ENCODE assay signal across 14 mouse cellular contexts in genomic region chr2:145905156-145905555, GRCm38 (mm10). TPM values are rescaled to one million over a fixed set of nuclear protein-coding genes. Genes with fewer than 3 reads are reported as not detected.
DNase-seq lines count a peak whose midpoint lies in the region; ATAC-seq and TF ChIP-seq lines count a peak whose summit lies in the region.
"Had no signal": no experiment of that assay in that cellular context is flagged by ENCODE, and none has a peak within 500 bp of the region (broad histone marks: within the 10 kb centered on the region; RNA-seq: fewer than 3 reads in every experiment).

No protein-coding gene starts in this region.

- no peak for TF ChIP-seq CTCF in heart, postnatal 0 days (IDR thresholded peaks at IDR 0.05; ENCODE audit: low read depth)
- no peak for TF ChIP-seq CTCF in gastrocnemius, adult 2 months (IDR thresholded peaks at IDR 0.05)

- DNase-seq in heart, postnatal 0 days (ENCODE audit: low spot score), result no peak
- DNase-seq in heart, postnatal 4 days, result no peak
- peak; percentile 25 for DNase-seq in brain, adult 2 months (ENCODE audit: low read depth, low spot score)
- DNase-seq in gastrocnemius, adult 2 months, result no peak
- no peak for DNase-seq in gastrocnemius, adult 18-20 months (ENCODE audit: low spot score)
- no peak for DNase-seq in kidney, postnatal 10 days
- DNase-seq: adrenal gland, postnatal 36 days; cerebellum, adult 2 months; heart, postnatal 10 days; left cerebral cortex, postnatal 4 days had no signal

- no peaks in the 10 kb centered on the region for H3K27me3 ChIP-seq in heart, postnatal 0 days (ENCODE audit: control insufficient read depth, insufficient read depth, low read length)
- no peaks in the 10 kb centered on the region for H3K27me3 ChIP-seq in neural tube, embryonic 12.5 days (replicated peaks)
- no peaks in the 10 kb centered on the region for H3K27me3 ChIP-seq in neural tube, embryonic 15.5 days (replicated peaks)
- H3K27me3 ChIP-seq: Patski had no signal

- 60% methylated on average over 6 of the region's 6 CpGs for WGBS in heart, postnatal 0 days
- WGBS in neural tube, embryonic 12.5 days, result 86% methylated on average over 6 of the region's 6 CpGs
- WGBS in neural tube, embryonic 15.5 days, result 89% methylated on average over 6 of the region's 6 CpGs

- peaks cover 24% of the 10 kb centered on the region for H3K36me3 ChIP-seq in heart, postnatal 0 days (replicated peaks; ENCODE audit: control insufficient read depth, insufficient read depth, low read length)
- peaks cover 14% of the 10 kb centered on the region for H3K36me3 ChIP-seq in neural tube, embryonic 12.5 days
- peaks cover 17% of the 10 kb centered on the region for H3K36me3 ChIP-seq in neural tube, embryonic 15.5 days

- intact Hi-C loops in gastrocnemius, adult 2 months (cut with DNase I), result no loop called here

- H3K9ac ChIP-seq in heart, postnatal 0 days (replicated peaks; ENCODE audit: low read depth, low read length), result no peak overlapping the region
- H3K9ac ChIP-seq in neural tube, embryonic 12.5 days, result no peak overlapping the region
- no peak overlapping the region for H3K9ac ChIP-seq in neural tube, embryonic 15.5 days (replicated peaks)

- H3K4me2 ChIP-seq in heart, postnatal 0 days (ENCODE audit: low read depth, low read length), result peak overlapping the region; percentile 69; the same call in 1 of the 2 replicates
- peak overlapping the region; percentile 10; the same call in 1 of the 2 replicates for H3K4me2 ChIP-seq in neural tube, embryonic 12.5 days (replicated peaks)
- no peak overlapping the region for H3K4me2 ChIP-seq in neural tube, embryonic 15.5 days

- H3K9me3 ChIP-seq in heart, postnatal 0 days (replicated peaks; ENCODE audit: control insufficient read depth, low read length), result no peaks in the 10 kb centered on the region
- H3K9me3 ChIP-seq in neural tube, embryonic 12.5 days, result no peaks in the 10 kb centered on the region
- no peaks in the 10 kb centered on the region for H3K9me3 ChIP-seq in neural tube, embryonic 15.5 days (replicated peaks)

- H3K27ac ChIP-seq in heart, postnatal 0 days (ENCODE audit: low read depth), result no peak overlapping the region
- H3K27ac ChIP-seq in neural tube, embryonic 12.5 days, result no peak overlapping the region
- no peak overlapping the region for H3K27ac ChIP-seq in neural tube, embryonic 15.5 days (replicated peaks)
- no peak overlapping the region for H3K27ac ChIP-seq in gastrocnemius, adult 2 months

- H3K4me1 ChIP-seq in heart, postnatal 0 days (ENCODE audit: control insufficient read depth, insufficient read depth), result peaks cover 19% of the 10 kb centered on the region
- peaks cover 18% of the 10 kb centered on the region for H3K4me1 ChIP-seq in neural tube, embryonic 12.5 days
- peaks cover 27% of the 10 kb centered on the region for H3K4me1 ChIP-seq in neural tube, embryonic 15.5 days

- no peak overlapping the region for H3K4me3 ChIP-seq in heart, postnatal 0 days (ENCODE audit: low read depth, low read length)
- no peak overlapping the region for H3K4me3 ChIP-seq in neural tube, embryonic 12.5 days
- H3K4me3 ChIP-seq in neural tube, embryonic 15.5 days (replicated peaks), result no peak overlapping the region
- H3K4me3 ChIP-seq in gastrocnemius, adult 2 months, result no peak overlapping the region

- no peak for ATAC-seq in heart, postnatal 0 days (ENCODE audit: insufficient read depth, low read depth)
- no peak for ATAC-seq in neural tube, embryonic 12.5 days (ENCODE audit: low FRiP score, low read depth)
- ATAC-seq in neural tube, embryonic 15.5 days (ENCODE audit: low FRiP score), result no peak
- ATAC-seq: Patski had no signal

- TF ChIP-seq EP300 in heart, postnatal 0 days (IDR thresholded peaks at IDR 0.05; ENCODE audit: low read depth), result no peak

RNA-seq across cellular contexts. Expression of gene Naa20, which starts 3.3 kb away (rescaled TPM):
- 155 and 298 TPM in 2 replicates for total RNA-seq in heart, postnatal 0 days (2014; rRNA removed; ENCODE audit: low replicate concordance)
- polyA plus RNA-seq in heart, postnatal 0 days (2015; fragmentation: Nextera tagmentation; extraction: Ambion mirVana), result 243 TPM in 2 replicates
- total RNA-seq in heart, postnatal 4 days (2021), result 100 to 1,000 TPM; 120 to 123 TPM
- 120 and 126 TPM in 2 replicates for polyA plus RNA-seq in neural tube, embryonic 12.5 days (2016; fragmentation: Nextera tagmentation; extraction: Ambion mirVana)
- polyA plus RNA-seq in neural tube, embryonic 15.5 days (2015; fragmentation: Nextera tagmentation; extraction: Ambion mirVana), result 130 and 140 TPM in 2 replicates
- 10 to 100 TPM; 53.5 to 69.1 TPM for total RNA-seq in gastrocnemius, adult 2 months (2021)
- 10 to 100 TPM; 52.1 to 57.4 TPM for total RNA-seq in gastrocnemius, adult 18-20 months (2021)

RNA-seq across cellular contexts. Expression of gene Cfap61, which starts 29.4 kb away (rescaled TPM):
- total RNA-seq in heart, postnatal 0 days (2014; rRNA removed; ENCODE audit: low replicate concordance), result 0.46 TPM in 1 of 2 replicates, not detected in the other
- 0.37 and 0.68 TPM in 2 replicates for polyA plus RNA-seq in heart, postnatal 0 days (2015; fragmentation: Nextera tagmentation; extraction: Ambion mirVana)
- under 1 TPM; 0.41 to 0.79 TPM for total RNA-seq in heart, postnatal 4 days (2021)
- 0.82 and 1.1 TPM in 2 replicates for polyA plus RNA-seq in neural tube, embryonic 12.5 days (2016; fragmentation: Nextera tagmentation; extraction: Ambion mirVana)
- polyA plus RNA-seq in neural tube, embryonic 15.5 days (2015; fragmentation: Nextera tagmentation; extraction: Ambion mirVana), result 2.7 and 3.4 TPM in 2 replicates
- not detected for total RNA-seq in gastrocnemius, adult 2 months (2021)
- total RNA-seq in gastrocnemius, adult 18-20 months (2021), result not detected
- total RNA-seq: neutrophil, adult 5-6 weeks had no signal

RNA-seq across cellular contexts. Expression of gene Crnkl1, which starts 29.7 kb away (rescaled TPM):
- total RNA-seq in heart, postnatal 0 days (2014; rRNA removed; ENCODE audit: low replicate concordance), result 9.4 and 14.1 TPM in 2 replicates
- 14.0 and 15.5 TPM in 2 replicates for polyA plus RNA-seq in heart, postnatal 0 days (2015; fragmentation: Nextera tagmentation; extraction: Ambion mirVana)
- total RNA-seq in heart, postnatal 4 days (2021), result 10 to 100 TPM; 17.5 to 18.7 TPM
- polyA plus RNA-seq in neural tube, embryonic 12.5 days (2016; fragmentation: Nextera tagmentation; extraction: Ambion mirVana), result 38.0 and 41.0 TPM in 2 replicates
- polyA plus RNA-seq in neural tube, embryonic 15.5 days (2015; fragmentation: Nextera tagmentation; extraction: Ambion mirVana), result 18.8 and 22.7 TPM in 2 replicates
- 10 to 100 TPM; 13.3 to 18.0 TPM for total RNA-seq in gastrocnemius, adult 2 months (2021)
- 10 to 100 TPM; 17.0 to 17.1 TPM for total RNA-seq in gastrocnemius, adult 18-20 months (2021)
